ENCODE assay signal across 9 mouse cellular contexts in the genomic region with DNA sequence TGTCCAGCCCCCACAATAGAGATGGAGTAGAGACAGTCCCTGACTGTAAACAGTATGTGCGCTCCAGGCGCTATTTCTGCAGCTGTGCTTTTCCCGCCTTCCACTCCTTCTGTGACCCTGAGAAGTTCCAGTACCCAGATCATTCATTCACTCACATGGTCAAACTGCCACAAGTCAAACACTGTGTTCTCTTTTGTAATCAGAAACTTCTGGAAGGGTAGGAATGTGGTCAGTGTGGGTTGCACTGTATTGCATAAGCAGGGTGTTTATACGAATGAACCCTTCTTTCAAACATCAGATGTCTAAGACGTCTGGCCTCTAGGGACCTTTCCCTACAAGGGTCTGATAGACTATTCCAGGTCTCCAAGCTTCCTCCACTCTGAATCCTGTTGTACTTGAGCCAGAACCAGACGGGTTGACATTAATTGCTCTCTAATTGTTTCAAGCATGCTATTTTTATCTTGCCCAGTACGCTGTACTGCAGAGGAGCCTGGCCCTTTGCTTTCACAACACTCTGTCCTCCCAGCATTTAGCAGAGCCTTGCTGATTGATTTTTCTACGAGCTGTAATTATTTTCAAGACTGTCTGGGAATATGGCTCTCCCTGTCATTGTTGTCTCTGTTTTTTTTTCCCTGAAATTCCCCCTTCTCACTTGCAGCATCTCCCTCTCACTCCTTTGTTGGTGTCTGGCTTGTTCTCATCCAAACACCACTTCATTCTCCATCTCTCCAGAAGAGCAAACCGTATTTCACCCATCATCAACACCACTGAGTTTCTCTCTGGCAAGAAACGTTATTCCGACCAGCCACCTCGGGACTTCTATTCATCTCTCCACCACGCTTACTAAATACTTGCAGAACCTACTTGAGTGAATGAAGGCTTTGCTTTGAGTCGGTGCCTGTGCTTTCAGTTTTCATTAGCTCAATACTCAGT. TPM values are rescaled to one million over a fixed set of nuclear protein-coding genes. Genes with fewer than 3 reads are reported as not detected.
DNase-seq lines count a peak whose midpoint lies in the region; ATAC-seq and TF ChIP-seq lines count a peak whose summit lies in the region.
"Had no signal": no experiment of that assay in that cellular context is flagged by ENCODE, and none has a peak within 500 bp of the region (broad histone marks: within the 10 kb centered on the region; RNA-seq: fewer than 3 reads in every experiment).

No protein-coding gene starts in this region.

- no peak for TF ChIP-seq POLR2A in bone marrow macrophage, adult 2 months (IDR thresholded peaks at IDR 0.05; ENCODE audit: borderline replicate concordance, low read depth, low read length)
- no peak for TF ChIP-seq POLR2A in olfactory bulb, adult 2 months (IDR thresholded peaks at IDR 0.05; ENCODE audit: insufficient read depth, low read depth, low read length)

- no peaks in the 10 kb centered on the region for H3K36me3 ChIP-seq in hindbrain, embryonic 10.5 days
- H3K36me3 ChIP-seq in hindbrain, embryonic 11.5 days (ENCODE audit: control insufficient read depth, insufficient read depth, low read length), result no peaks in the 10 kb centered on the region
- no peaks in the 10 kb centered on the region for H3K36me3 ChIP-seq in heart, embryonic 10.5 days
- no peaks in the 10 kb centered on the region for H3K36me3 ChIP-seq in kidney, embryonic 15.5 days
- H3K36me3 ChIP-seq: limb, embryonic 15.5 days had no signal

- H3K27ac ChIP-seq in hindbrain, embryonic 10.5 days, result peak overlapping the region; percentile 12; the same call in 1 of the 2 replicates
- no peak overlapping the region for H3K27ac ChIP-seq in hindbrain, embryonic 11.5 days (ENCODE audit: low read depth, low read length)
- H3K27ac ChIP-seq in bone marrow macrophage, adult 2 months (ENCODE audit: insufficient read depth, low read depth, low read length), result peak overlapping the region; percentile 76
- H3K27ac ChIP-seq in heart, embryonic 10.5 days, result peak overlapping the region; percentile 52; the same call in 1 of the 2 replicates
- peak overlapping the region; percentile 18; the same call in 1 of the 2 replicates for H3K27ac ChIP-seq in kidney, embryonic 15.5 days
- H3K27ac ChIP-seq in olfactory bulb, adult 2 months (ENCODE audit: insufficient read depth, low read depth, low read length), result peak overlapping the region; percentile 78
- H3K27ac ChIP-seq: limb, embryonic 15.5 days had no signal

- TF ChIP-seq CTCF in bone marrow macrophage, adult 2 months (IDR thresholded peaks at IDR 0.05; ENCODE audit: low read depth, low read length), result no peak
- TF ChIP-seq CTCF in olfactory bulb, adult 2 months (IDR thresholded peaks at IDR 0.05; ENCODE audit: insufficient read depth, low read depth, low read length), result no peak

- no peaks in the 10 kb centered on the region for H3K4me1 ChIP-seq in hindbrain, embryonic 10.5 days (replicated peaks)
- H3K4me1 ChIP-seq in hindbrain, embryonic 11.5 days (replicated peaks; ENCODE audit: control insufficient read depth, insufficient read depth, low read length), result no peaks in the 10 kb centered on the region
- H3K4me1 ChIP-seq in bone marrow macrophage, adult 2 months (ENCODE audit: control insufficient read depth, insufficient read depth, low read length), result peaks cover 57% of the 10 kb centered on the region
- peaks cover 18% of the 10 kb centered on the region for H3K4me1 ChIP-seq in heart, embryonic 10.5 days
- H3K4me1 ChIP-seq in kidney, embryonic 15.5 days, result peaks cover 21% of the 10 kb centered on the region
- H3K4me1 ChIP-seq in olfactory bulb, adult 2 months (ENCODE audit: control insufficient read depth, insufficient read depth, low read length), result peaks cover 5% of the 10 kb centered on the region
- H3K4me1 ChIP-seq: limb, embryonic 15.5 days had no signal

- 78% methylated on average over 14 of the region's 14 CpGs for WGBS in hindbrain, embryonic 10.5 days
- WGBS in hindbrain, embryonic 11.5 days, result 74% methylated on average over 14 of the region's 14 CpGs
- 55% methylated on average over 14 of the region's 14 CpGs for WGBS in heart, embryonic 10.5 days
- 46% methylated on average over 14 of the region's 14 CpGs for WGBS in kidney, embryonic 15.5 days
- WGBS in olfactory bulb, adult 2 months, result 33% methylated on average over 14 of the region's 14 CpGs

- H3K4me3 ChIP-seq in hindbrain, embryonic 10.5 days, result no peak overlapping the region
- no peak overlapping the region for H3K4me3 ChIP-seq in hindbrain, embryonic 11.5 days (ENCODE audit: low read depth, low read length)
- H3K4me3 ChIP-seq in bone marrow macrophage, adult 2 months (ENCODE audit: insufficient read depth, low read length), result no peak overlapping the region
- H3K4me3 ChIP-seq in heart, embryonic 10.5 days, result 0 out of 2 replicates have a peak overlapping the region, but pooled peaks have one; percentile 15
- H3K4me3 ChIP-seq in kidney, embryonic 15.5 days (replicated peaks), result no peak overlapping the region
- no peak overlapping the region for H3K4me3 ChIP-seq in olfactory bulb, adult 2 months (ENCODE audit: insufficient read depth, low read depth, low read length)
- H3K4me3 ChIP-seq: limb, embryonic 15.5 days had no signal

- DNase-seq in hindbrain, embryonic 10.5 days (ENCODE audit: low spot score), result no peak
- no peak for DNase-seq in hindbrain, embryonic 11.5 days (ENCODE audit: low spot score)
- no peak for DNase-seq in heart, embryonic 10.5 days (ENCODE audit: low spot score)
- no peak for DNase-seq in right cerebral cortex, postnatal 25 days
- DNase-seq in layer of hippocampus, adult 11-12 months (ENCODE audit: low spot score), result no peak

- ATAC-seq in hindbrain, embryonic 11.5 days (ENCODE audit: low FRiP score), result no peak
- ATAC-seq in kidney, embryonic 15.5 days (replicated peaks; ENCODE audit: low FRiP score), result peak; percentile 37; the same call in 1 of the 2 replicates

- H3K4me2 ChIP-seq in hindbrain, embryonic 11.5 days (replicated peaks; ENCODE audit: low read depth, low read length), result no peak overlapping the region
- no peak overlapping the region for H3K4me2 ChIP-seq in kidney, embryonic 15.5 days
- H3K4me2 ChIP-seq: limb, embryonic 15.5 days had no signal

- H3K9me3 ChIP-seq in hindbrain, embryonic 10.5 days, result no peaks in the 10 kb centered on the region
- H3K9me3 ChIP-seq in hindbrain, embryonic 11.5 days (ENCODE audit: control insufficient read depth, low read length), result no peaks in the 10 kb centered on the region
- H3K9me3 ChIP-seq in heart, embryonic 10.5 days, result no peaks in the 10 kb centered on the region
- no peaks in the 10 kb centered on the region for H3K9me3 ChIP-seq in kidney, embryonic 15.5 days (replicated peaks)
- H3K9me3 ChIP-seq: limb, embryonic 15.5 days had no signal

- H3K27me3 ChIP-seq in hindbrain, embryonic 10.5 days (ENCODE audit: insufficient read depth, poor library complexity, severe bottlenecking), result no peaks in the 10 kb centered on the region
- H3K27me3 ChIP-seq in hindbrain, embryonic 11.5 days (ENCODE audit: control insufficient read depth, insufficient read depth, low read length), result no peaks in the 10 kb centered on the region
- no peaks in the 10 kb centered on the region for H3K27me3 ChIP-seq in heart, embryonic 10.5 days (ENCODE audit: insufficient read depth, poor library complexity, severe bottlenecking)
- H3K27me3 ChIP-seq in kidney, embryonic 15.5 days, result no peaks in the 10 kb centered on the region
- H3K27me3 ChIP-seq: limb, embryonic 15.5 days had no signal

- no peak overlapping the region for H3K9ac ChIP-seq in hindbrain, embryonic 11.5 days (ENCODE audit: low read depth, low read length)
- H3K9ac ChIP-seq in kidney, embryonic 15.5 days, result no peak overlapping the region
- H3K9ac ChIP-seq: limb, embryonic 15.5 days had no signal

RNA-seq across cellular contexts. Expression of gene Gramd1b, which starts 44.1 kb away (rescaled TPM):
- 2.9 and 4.6 TPM in 2 replicates for polyA plus RNA-seq in hindbrain, embryonic 10.5 days (2016; fragmentation: Nextera tagmentation; extraction: Ambion mirVana)
- polyA plus RNA-seq in hindbrain, embryonic 11.5 days (2014; fragmentation: Nextera tagmentation; extraction: Ambion mirVana), result 2.5 and 5.1 TPM in 2 replicates
- 40.8 and 44.2 TPM in 2 replicates for polyA plus RNA-seq in bone marrow macrophage, adult 2 months (2012; ENCODE audit: insufficient read depth, insufficient read length, missing spikeins)
- polyA plus RNA-seq in heart, embryonic 10.5 days (2016; fragmentation: Nextera tagmentation; extraction: Ambion mirVana), result 5.0 and 10.1 TPM in 2 replicates
- polyA plus RNA-seq in kidney, embryonic 15.5 days (2015; fragmentation: Nextera tagmentation; extraction: Ambion mirVana), result 7.3 and 10.2 TPM in 2 replicates
- polyA plus RNA-seq in olfactory bulb, adult 2 months (2012; ENCODE audit: insufficient read depth, insufficient read length, low replicate concordance, missing spikeins), result 62.3 and 117 TPM in 2 replicates
